Mouse (Mus musculus) embryonic fibroblast, embryonic 13.5 days (primary cell): Measurements from ENCODE around the gene Hexa. TPM values are rescaled to one million over a fixed set of nuclear protein-coding genes. Genes with fewer than 3 reads are reported as not detected.

ENCODE experiments used
- H3K27ac ChIP-seq: 2 replicates; pipeline ENCODE4 v1.5.1; 2012; ENCODE audit warnings: low read length, control low read depth, inconsistent platforms; ENCODE audit not compliant: insufficient read depth
- H3K4me1 ChIP-seq: 2 replicates; pipeline ENCODE4 v1.6.1; 2011; ENCODE audit warnings: low read length; ENCODE audit not compliant: control insufficient read depth, insufficient read depth
- H3K4me3 ChIP-seq: 2 replicates; pipeline ENCODE4 v1.5.1; 2011; ENCODE audit warnings: mild to moderate bottlenecking, control low read depth, low read length; ENCODE audit not compliant: insufficient read depth
- CTCF ChIP-seq: IDR thresholded peaks from 2 replicates; pipeline ENCODE4 v1.5.1; 2011; ENCODE audit warnings: mild to moderate bottlenecking, control low read depth, low read length, moderate library complexity, borderline replicate concordance; ENCODE audit not compliant: insufficient read depth
- POLR2A ChIP-seq: IDR thresholded peaks from 2 replicates; pipeline ENCODE4 v1.6.1; 2011; ENCODE audit warnings: low read depth, mild to moderate bottlenecking, control low read depth, low read length, moderate library complexity
- polyA plus RNA-seq: library from polyadenylated mRNA; stranded (reverse); fragments of >200 nt; gene quantifications from 2 replicates; pipeline ENCODE4 v1.2.4, GENCODE M21; 2011; ENCODE audit warnings: low read depth; ENCODE audit not compliant: missing spikeins, insufficient read length

Hexa gene
- polyA plus RNA-seq, 1 experiment, result 144 TPM

- H3K4me1 ChIP-seq, result peaks cover 11% of the 10 kb centered on the region
- H3K27ac ChIP-seq, result no peak overlapping the region
- TF ChIP-seq POLR2A (no peak), CTCF (no peak)
- H3K4me3 ChIP-seq, result no peak overlapping the region
These were observed 10.7 kb downstream of the Hexa start for GRCm38 (mm10) chr9:59550077-59550476.

- H3K27ac ChIP-seq, result no peak overlapping the region
- H3K4me3 ChIP-seq, result no peak overlapping the region
- no peak for TF ChIP-seq POLR2A
- no peak for TF ChIP-seq CTCF
- peaks cover 11% of the 10 kb centered on the region for H3K4me1 ChIP-seq
These were observed 11.7 kb downstream of the Hexa start for GRCm38 (mm10) chr9:59551017-59551416.

- H3K27ac ChIP-seq, result no peak overlapping the region
These were observed 12.3 kb downstream of the Hexa start for GRCm38 (mm10) chr9:59551620-59552031.

GRCm38 (mm10) chr9:59552610-59553009, 13.3 kb downstream of the Hexa start:
- H3K4me1 ChIP-seq, result peaks cover 3% of the 10 kb centered on the region; the same call in 1 of the 2 replicates
- no peak overlapping the region for H3K27ac ChIP-seq
- no peak overlapping the region for H3K4me3 ChIP-seq
- no peak for TF ChIP-seq POLR2A

More at GRCm38 (mm10) chr9:59551620-59552031, 12.3 kb downstream of the Hexa start:
- H3K4me3 ChIP-seq, result no peak overlapping the region
- H3K4me1 ChIP-seq, result peaks cover 11% of the 10 kb centered on the region
- no peak for TF ChIP-seq CTCF
- no peak for TF ChIP-seq POLR2A

GRCm38 (mm10) chr9:59553719-59554118, 14.4 kb downstream of the Hexa start:
- H3K4me1 ChIP-seq, result no peaks in the 10 kb centered on the region
- no peak overlapping the region for H3K4me3 ChIP-seq
- TF ChIP-seq CTCF (no peak), POLR2A (no peak)
- no peak overlapping the region for H3K27ac ChIP-seq

- TF ChIP-seq POLR2A (no peak), CTCF (peak; percentile 90; the same call in 1 of the 2 replicates)
- Histone ChIP-seq H3K4me3 (no peak overlapping the region), H3K4me1 (no peaks in the 10 kb centered on the region), H3K27ac (no peak overlapping the region)
These were observed 26.3 kb downstream of the Hexa start for GRCm38 (mm10) chr9:59565600-59565999.

- no peaks in the 10 kb centered on the region for H3K4me1 ChIP-seq
- TF ChIP-seq CTCF, result peak; percentile 53; the same call in 1 of the 2 replicates
- no peak for TF ChIP-seq POLR2A
- H3K4me3 ChIP-seq, result no peak overlapping the region
- no peak overlapping the region for H3K27ac ChIP-seq
These were observed 27.8 kb downstream of the Hexa start for GRCm38 (mm10) chr9:59567111-59567510.

GRCm38 (mm10) chr9:59571852-59572251, 32.5 kb downstream of the Hexa start:
- TF ChIP-seq CTCF, result no peak
- no peak for TF ChIP-seq POLR2A
- H3K4me1 ChIP-seq, result no peaks in the 10 kb centered on the region
- H3K27ac ChIP-seq, result no peak overlapping the region
- no peak overlapping the region for H3K4me3 ChIP-seq

GRCm38 (mm10) chr9:59577401-59577800, 38.1 kb downstream of the Hexa start:
- peak overlapping the region; percentile 33 for H3K4me3 ChIP-seq
- H3K4me1 ChIP-seq, result no peaks in the 10 kb centered on the region
- no peak overlapping the region for H3K27ac ChIP-seq
- TF ChIP-seq POLR2A (no peak), CTCF (no peak)

- no peaks in the 10 kb centered on the region for H3K4me1 ChIP-seq
- TF ChIP-seq CTCF, result no peak
- no peak within 1 kb of the TSS for H3K27ac ChIP-seq
- H3K4me3 ChIP-seq, result peak within 1 kb of the TSS; percentile 33
These were observed 38.6 kb downstream of the Hexa start, which contains the start of gene Celf6 for GRCm38 (mm10) chr9:59577844-59578504. Gene Celf6, plus strand, starts transcription at chr9:59577917.
